Mouse (Mus musculus): ENCODE measurements around the gene Tomm22.

- TF ChIP-seq CTCF (IDR thresholded peaks at IDR 0.05) (peak; percentile 71), EP300 (IDR thresholded peaks at IDR 0.05) (peak; percentile 50; the same call in 1 of the 2 replicates)
These were observed at the start of gene Tomm22 for GRCm38 (mm10) chr15:79670249-79670971.
